Mouse (Mus musculus) heart, embryonic 10.5 days (tissue): ENCODE measurements around the gene Pitpnm2. TPM values are rescaled to one million over a fixed set of nuclear protein-coding genes. Genes with fewer than 3 reads are reported as not detected.

Experiments
- DNase-seq: peaks from one replicate; pipeline ENCODE4 v3.0.0-alpha.2; 2017; ENCODE audit warnings: low spot score
- H3K27ac ChIP-seq: fragments of 300-500 bp; sonication (generic); 2 replicates; pipeline ENCODE4 v1.5.1; 2016; ENCODE audit warnings: mild to moderate bottlenecking
- H3K27me3 ChIP-seq: fragments of 300-500 bp; sonication (generic); 2 replicates; pipeline ENCODE4 v1.6.1; 2016; ENCODE audit warnings: mild to moderate bottlenecking; ENCODE audit not compliant: poor library complexity, insufficient read depth, severe bottlenecking
- H3K36me3 ChIP-seq: fragments of 300-500 bp; sonication (generic); 2 replicates; pipeline ENCODE4 v1.6.1; 2016; ENCODE audit warnings: mild to moderate bottlenecking, moderate library complexity
- H3K4me1 ChIP-seq: fragments of 300-500 bp; sonication (generic); 2 replicates; pipeline ENCODE4 v1.6.1; 2016; ENCODE audit warnings: mild to moderate bottlenecking
- H3K4me3 ChIP-seq: fragments of 300-500 bp; sonication (generic); 2 replicates; pipeline ENCODE4 v1.5.1; 2016; ENCODE audit warnings: mild to moderate bottlenecking, moderate library complexity
- H3K9me3 ChIP-seq: fragments of 300-500 bp; sonication (generic); 2 replicates; pipeline ENCODE4 v1.6.1; 2016; ENCODE audit warnings: mild to moderate bottlenecking, moderate library complexity
- WGBS: fragments of 180-500 bp; shearing (Covaris S2); methylation state at CpG from one replicate; pipeline ENCODE4 v1.1.7; 2016; 5-methylcytosine and 5-hydroxymethylcytosine counted together
- polyA plus RNA-seq: library from polyadenylated mRNA; unstranded; fragments of >200 nt; fragmentation: Nextera tagmentation; extraction: Ambion mirVana; gene quantifications from 2 replicates; pipeline ENCODE4 v1.2.1, GENCODE M21; 2016

Pitpnm2 gene
- polyA plus RNA-seq, 1 experiment from 2014 or later = 4.8 TPM

GRCm38 (mm10) chr5:124243236-124243901, 6.2 kb downstream of the Pitpnm2 start:
- no peaks in the 10 kb centered on the region for H3K27me3 ChIP-seq
- no peaks in the 10 kb centered on the region for H3K9me3 ChIP-seq
- H3K27ac ChIP-seq = peak overlapping the region; percentile 33; the same call in 1 of the 2 replicates
- DNase-seq = no peak
- H3K4me3 ChIP-seq = no peak overlapping the region
- H3K36me3 ChIP-seq = peaks cover 43% of the 10 kb centered on the region
- H3K4me1 ChIP-seq = peaks cover 72% of the 10 kb centered on the region
- 81% methylated on average over 9 of the region's 9 CpGs for WGBS

GRCm38 (mm10) chr5:124241686-124242444, 7.7 kb downstream of the Pitpnm2 start:
- no peaks in the 10 kb centered on the region for H3K27me3 ChIP-seq
- 50% methylated on average over 10 of the region's 10 CpGs for WGBS
- peak overlapping the region; percentile 81 for H3K27ac ChIP-seq
- H3K36me3 ChIP-seq = peaks cover 49% of the 10 kb centered on the region
- no peak overlapping the region for H3K4me3 ChIP-seq
- H3K9me3 ChIP-seq = no peaks in the 10 kb centered on the region
- H3K4me1 ChIP-seq = peaks cover 65% of the 10 kb centered on the region
- DNase-seq = no peak

- peaks cover 43% of the 10 kb centered on the region for H3K36me3 ChIP-seq
- peak overlapping the region; percentile 81 for H3K27ac ChIP-seq
- no peaks in the 10 kb centered on the region for H3K27me3 ChIP-seq
- DNase-seq = no peak
- peak overlapping the region; percentile 27 for H3K4me3 ChIP-seq
- H3K9me3 ChIP-seq = no peaks in the 10 kb centered on the region
- peaks cover 72% of the 10 kb centered on the region for H3K4me1 ChIP-seq
- 31% methylated on average over 22 of the region's 22 CpGs for WGBS
Observed at GRCm38 (mm10) chr5:124240841-124241685, 8.5 kb downstream of the Pitpnm2 start.

GRCm38 (mm10) chr5:124236180-124236579, 13.4 kb downstream of the Pitpnm2 start:
- no peak overlapping the region for H3K4me3 ChIP-seq
- WGBS = 78% methylated on average over 4 of the region's 4 CpGs
- peaks cover 83% of the 10 kb centered on the region for H3K4me1 ChIP-seq
- H3K27me3 ChIP-seq = no peaks in the 10 kb centered on the region
- DNase-seq = no peak
- H3K27ac ChIP-seq = no peak overlapping the region
- peaks cover 15% of the 10 kb centered on the region for H3K36me3 ChIP-seq
- no peaks in the 10 kb centered on the region for H3K9me3 ChIP-seq

- WGBS = 88% methylated on average over 6 of the region's 6 CpGs
- H3K27ac ChIP-seq = peak overlapping the region; percentile 87
- peak overlapping the region; percentile 34; the same call in 1 of the 2 replicates for H3K4me3 ChIP-seq
- no peaks in the 10 kb centered on the region for H3K27me3 ChIP-seq
- no peaks in the 10 kb centered on the region for H3K9me3 ChIP-seq
- DNase-seq = no peak
- H3K36me3 ChIP-seq = peaks cover 11% of the 10 kb centered on the region
- peaks cover 79% of the 10 kb centered on the region for H3K4me1 ChIP-seq
Observed at GRCm38 (mm10) chr5:124234778-124235177, 14.8 kb downstream of the Pitpnm2 start.

GRCm38 (mm10) chr5:124233874-124234661, 15.5 kb downstream of the Pitpnm2 start:
- 37% methylated on average over 12 of the region's 12 CpGs for WGBS
- Histone ChIP-seq H3K27me3 (no peaks in the 10 kb centered on the region), H3K36me3 (peaks cover 6% of the 10 kb centered on the region; the same call in 1 of the 2 replicates), H3K9me3 (no peaks in the 10 kb centered on the region), H3K4me1 (peaks cover 74% of the 10 kb centered on the region), H3K4me3 (peak overlapping the region; percentile 34), H3K27ac (peak overlapping the region; percentile 87)
- peak; percentile 87 for DNase-seq

- H3K27me3 ChIP-seq = no peaks in the 10 kb centered on the region
- DNase-seq = no peak
- peaks cover 64% of the 10 kb centered on the region for H3K4me1 ChIP-seq
- 70% methylated on average over 8 of the region's 8 CpGs for WGBS
- H3K27ac ChIP-seq = peak overlapping the region; percentile 87
- H3K9me3 ChIP-seq = no peaks in the 10 kb centered on the region
- peaks cover 3% of the 10 kb centered on the region; the same call in 1 of the 2 replicates for H3K36me3 ChIP-seq
- H3K4me3 ChIP-seq = no peak overlapping the region
Observed at GRCm38 (mm10) chr5:124233144-124233465, 16.5 kb downstream of the Pitpnm2 start.

GRCm38 (mm10) chr5:124232360-124233143, 17.0 kb downstream of the Pitpnm2 start:
- Histone ChIP-seq H3K27me3 (no peaks in the 10 kb centered on the region), H3K27ac (peak overlapping the region; percentile 87), H3K4me1 (peaks cover 59% of the 10 kb centered on the region), H3K36me3 (no peaks in the 10 kb centered on the region), H3K4me3 (no peak overlapping the region), H3K9me3 (no peaks in the 10 kb centered on the region)
- DNase-seq = no peak
- WGBS = 58% methylated on average over 18 of the region's 18 CpGs

- Histone ChIP-seq H3K4me3 (no peak overlapping the region), H3K27me3 (no peaks in the 10 kb centered on the region), H3K36me3 (no peaks in the 10 kb centered on the region), H3K9me3 (no peaks in the 10 kb centered on the region), H3K27ac (no peak overlapping the region), H3K4me1 (peaks cover 65% of the 10 kb centered on the region)
- DNase-seq = no peak
- WGBS = 86% methylated on average over 9 of the region's 9 CpGs
Observed at GRCm38 (mm10) chr5:124230461-124230860, 19.1 kb downstream of the Pitpnm2 start.

- no peak for DNase-seq
- no peaks in the 10 kb centered on the region for H3K27me3 ChIP-seq
- peaks cover 66% of the 10 kb centered on the region for H3K4me1 ChIP-seq
- no peak overlapping the region for H3K4me3 ChIP-seq
- no peaks in the 10 kb centered on the region for H3K36me3 ChIP-seq
- H3K27ac ChIP-seq = 0 out of 2 replicates have a peak overlapping the region, but pooled peaks have one; percentile 44
- no peaks in the 10 kb centered on the region for H3K9me3 ChIP-seq
- WGBS = 78% methylated on average over 6 of the region's 6 CpGs
Observed at GRCm38 (mm10) chr5:124227193-124227592, 22.4 kb downstream of the Pitpnm2 start.

- no peaks in the 10 kb centered on the region for H3K9me3 ChIP-seq
- H3K36me3 ChIP-seq = no peaks in the 10 kb centered on the region
- no peak for DNase-seq
- peaks cover 66% of the 10 kb centered on the region for H3K4me1 ChIP-seq
- H3K27me3 ChIP-seq = no peaks in the 10 kb centered on the region
- H3K27ac ChIP-seq = peak overlapping the region; percentile 44; the same call in 1 of the 2 replicates
- no peak overlapping the region for H3K4me3 ChIP-seq
- WGBS = 85% methylated on average over 4 of the region's 4 CpGs
Observed at GRCm38 (mm10) chr5:124226494-124226893, 23.1 kb downstream of the Pitpnm2 start.
